Mouse (Mus musculus) hindbrain, embryonic 10.5 days (tissue): Measurements from ENCODE around the gene Rbfox2. TPM values are rescaled to one million over a fixed set of nuclear protein-coding genes. Genes with fewer than 3 reads are reported as not detected.

Source experiments
- DNase-seq: peaks from one replicate; pipeline ENCODE4 v3.0.0-alpha.2; 2017; ENCODE audit warnings: low spot score
- H3K27ac ChIP-seq: fragments of 300-500 bp; sonication (generic); 2 replicates; pipeline ENCODE4 v1.5.1; 2016; ENCODE audit warnings: mild to moderate bottlenecking, moderate library complexity
- H3K27me3 ChIP-seq: fragments of 300-500 bp; sonication (generic); 2 replicates; pipeline ENCODE4 v1.6.1; 2016; ENCODE audit warnings: mild to moderate bottlenecking; ENCODE audit not compliant: poor library complexity, insufficient read depth, severe bottlenecking
- H3K36me3 ChIP-seq: fragments of 300-500 bp; sonication (generic); 2 replicates; pipeline ENCODE4 v1.6.1; 2016; ENCODE audit warnings: mild to moderate bottlenecking, moderate library complexity
- H3K4me1 ChIP-seq: fragments of 300-500 bp; sonication (generic); replicated peaks from 2 replicates; pipeline ENCODE4 v1.6.1; 2016; ENCODE audit warnings: mild to moderate bottlenecking
- H3K4me3 ChIP-seq: fragments of 300-500 bp; sonication (generic); 2 replicates; pipeline ENCODE4 v1.5.1; 2016; ENCODE audit warnings: mild to moderate bottlenecking, moderate library complexity
- H3K9me3 ChIP-seq: fragments of 300-500 bp; sonication (generic); 2 replicates; pipeline ENCODE4 v1.6.1; 2016; ENCODE audit warnings: mild to moderate bottlenecking, moderate library complexity
- WGBS: fragments of 180-500 bp; shearing (Covaris S2); methylation state at CpG from one replicate; pipeline ENCODE4 v1.1.7; 2016; 5-methylcytosine and 5-hydroxymethylcytosine counted together
- polyA plus RNA-seq: library from polyadenylated mRNA; unstranded; fragments of >200 nt; fragmentation: Nextera tagmentation; extraction: Ambion mirVana; gene quantifications from 2 replicates; pipeline ENCODE4 v1.2.1, GENCODE M21; 2016

Gene Rbfox2
- polyA plus RNA-seq, 1 experiment from 2014 or later: 77.8 TPM

- 93% methylated on average over 1 of the region's 1 CpGs for WGBS
- Histone ChIP-seq H3K4me1 (no peaks in the 10 kb centered on the region), H3K36me3 (peaks cover 73% of the 10 kb centered on the region), H3K27me3 (no peaks in the 10 kb centered on the region), H3K27ac (no peak overlapping the region), H3K9me3 (no peaks in the 10 kb centered on the region), H3K4me3 (no peak overlapping the region)
- no peak for DNase-seq
Observed at GRCm38 (mm10) chr15:77086488-77086887, 220.3 kb downstream of the Rbfox2 start.

- no peak overlapping the region for H3K27ac ChIP-seq
- 95% methylated on average over 7 of the region's 7 CpGs for WGBS
- H3K36me3 ChIP-seq: peaks cover 75% of the 10 kb centered on the region
Observed at GRCm38 (mm10) chr15:77085818-77086217, 221.0 kb downstream of the Rbfox2 start.

GRCm38 (mm10) chr15:77081454-77081853 is 225.3 kb downstream of the Rbfox2 start:
- no peaks in the 10 kb centered on the region for H3K27me3 ChIP-seq
- no peak for DNase-seq
- no peak overlapping the region for H3K4me3 ChIP-seq
- H3K4me1 ChIP-seq: peaks cover 15% of the 10 kb centered on the region; the same call in 1 of the 2 replicates
- WGBS: 90% methylated on average over 5 of the region's 5 CpGs
- H3K27ac ChIP-seq: no peak overlapping the region
- H3K9me3 ChIP-seq: no peaks in the 10 kb centered on the region
- peaks cover 90% of the 10 kb centered on the region for H3K36me3 ChIP-seq

More at GRCm38 (mm10) chr15:77085818-77086217, 221.0 kb downstream of the Rbfox2 start:
- H3K9me3 ChIP-seq: no peaks in the 10 kb centered on the region
- DNase-seq: no peak
- H3K27me3 ChIP-seq: no peaks in the 10 kb centered on the region
- H3K4me3 ChIP-seq: no peak overlapping the region
- peaks cover 2% of the 10 kb centered on the region; the same call in 1 of the 2 replicates for H3K4me1 ChIP-seq

- Histone ChIP-seq H3K27me3 (no peaks in the 10 kb centered on the region), H3K9me3 (no peaks in the 10 kb centered on the region), H3K36me3 (peaks cover 93% of the 10 kb centered on the region), H3K4me3 (no peak overlapping the region), H3K27ac (peak overlapping the region; percentile 59; the same call in 1 of the 2 replicates), H3K4me1 (peaks cover 15% of the 10 kb centered on the region; the same call in 1 of the 2 replicates)
- 81% methylated on average over 14 of the region's 14 CpGs for WGBS
- no peak for DNase-seq
Observed at GRCm38 (mm10) chr15:77080684-77081254, 226.0 kb downstream of the Rbfox2 start.

- Histone ChIP-seq H3K4me1 (peaks cover 15% of the 10 kb centered on the region; the same call in 1 of the 2 replicates), H3K36me3 (peaks cover 89% of the 10 kb centered on the region), H3K9me3 (no peaks in the 10 kb centered on the region), H3K27ac (no peak overlapping the region), H3K4me3 (no peak overlapping the region), H3K27me3 (no peaks in the 10 kb centered on the region)
- WGBS: 74% methylated on average over 11 of the region's 11 CpGs
- DNase-seq: no peak
Observed at GRCm38 (mm10) chr15:77079890-77080361, 226.9 kb downstream of the Rbfox2 start.

GRCm38 (mm10) chr15:77079256-77079822 is 227.5 kb downstream of the Rbfox2 start:
- H3K36me3 ChIP-seq: peaks cover 83% of the 10 kb centered on the region
- H3K9me3 ChIP-seq: no peaks in the 10 kb centered on the region
- H3K4me3 ChIP-seq: no peak overlapping the region
- no peaks in the 10 kb centered on the region for H3K27me3 ChIP-seq
- 64% methylated on average over 14 of the region's 14 CpGs for WGBS
- 0 out of 2 replicates have a peak overlapping the region, but pooled peaks have one; percentile 13 for H3K27ac ChIP-seq
- H3K4me1 ChIP-seq: peaks cover 15% of the 10 kb centered on the region; the same call in 1 of the 2 replicates
- DNase-seq: no peak

GRCm38 (mm10) chr15:77078786-77079185 is 228.0 kb downstream of the Rbfox2 start:
- no peaks in the 10 kb centered on the region for H3K9me3 ChIP-seq
- H3K27ac ChIP-seq: no peak overlapping the region
- H3K36me3 ChIP-seq: peaks cover 78% of the 10 kb centered on the region
- DNase-seq: no peak
- H3K27me3 ChIP-seq: no peaks in the 10 kb centered on the region
- no peak overlapping the region for H3K4me3 ChIP-seq
- WGBS: 58% methylated on average over 3 of the region's 3 CpGs
- peaks cover 15% of the 10 kb centered on the region; the same call in 1 of the 2 replicates for H3K4me1 ChIP-seq

- Histone ChIP-seq H3K36me3 (peaks cover 72% of the 10 kb centered on the region), H3K9me3 (no peaks in the 10 kb centered on the region), H3K27ac (no peak overlapping the region), H3K27me3 (no peaks in the 10 kb centered on the region), H3K4me3 (no peak overlapping the region), H3K4me1 (peaks cover 15% of the 10 kb centered on the region; the same call in 1 of the 2 replicates)
- no peak for DNase-seq
- 87% methylated on average over 9 of the region's 9 CpGs for WGBS
Observed at GRCm38 (mm10) chr15:77077906-77078305, 228.9 kb downstream of the Rbfox2 start.

- no peak for DNase-seq
- Histone ChIP-seq H3K27me3 (no peaks in the 10 kb centered on the region), H3K9me3 (no peaks in the 10 kb centered on the region), H3K27ac (no peak overlapping the region), H3K4me1 (peaks cover 23% of the 10 kb centered on the region), H3K36me3 (peaks cover 58% of the 10 kb centered on the region), H3K4me3 (no peak overlapping the region)
- WGBS: 88% methylated on average over 3 of the region's 3 CpGs
Observed at GRCm38 (mm10) chr15:77076523-77076922, 230.3 kb downstream of the Rbfox2 start.

- no peak for DNase-seq
- H3K27me3 ChIP-seq: no peaks in the 10 kb centered on the region
- H3K27ac ChIP-seq: no peak overlapping the region
- no peaks in the 10 kb centered on the region for H3K9me3 ChIP-seq
- WGBS: 64% methylated on average over 4 of the region's 4 CpGs
- peaks cover 23% of the 10 kb centered on the region for H3K36me3 ChIP-seq
- peaks cover 11% of the 10 kb centered on the region for H3K4me1 ChIP-seq
- no peak overlapping the region for H3K4me3 ChIP-seq
Observed at GRCm38 (mm10) chr15:77072556-77073163, 234.1 kb downstream of the Rbfox2 start.

GRCm38 (mm10) chr15:77071501-77071900 is 235.3 kb downstream of the Rbfox2 start:
- H3K36me3 ChIP-seq: peaks cover 11% of the 10 kb centered on the region
- peak; percentile 34 for DNase-seq
- H3K9me3 ChIP-seq: no peaks in the 10 kb centered on the region
- H3K4me1 ChIP-seq: peaks cover 11% of the 10 kb centered on the region
- H3K27ac ChIP-seq: no peak overlapping the region
- H3K4me3 ChIP-seq: no peak overlapping the region
- 24% methylated on average over 10 of the region's 10 CpGs for WGBS
- H3K27me3 ChIP-seq: no peaks in the 10 kb centered on the region

- DNase-seq: no peak
- WGBS: 86% methylated on average over 11 of the region's 11 CpGs
- Histone ChIP-seq H3K27me3 (no peaks in the 10 kb centered on the region), H3K4me1 (peaks cover 11% of the 10 kb centered on the region), H3K27ac (no peak overlapping the region), H3K9me3 (no peaks in the 10 kb centered on the region), H3K4me3 (no peak overlapping the region), H3K36me3 (peaks cover 4% of the 10 kb centered on the region)
Observed at GRCm38 (mm10) chr15:77070745-77071268, 236.0 kb downstream of the Rbfox2 start.

GRCm38 (mm10) chr15:77069019-77069418 is 237.8 kb downstream of the Rbfox2 start:
- Histone ChIP-seq H3K9me3 (no peaks in the 10 kb centered on the region), H3K36me3 (no peaks in the 10 kb centered on the region), H3K4me1 (peaks cover 11% of the 10 kb centered on the region), H3K4me3 (no peak overlapping the region), H3K27ac (0 out of 2 replicates have a peak overlapping the region, but pooled peaks have one; percentile 53), H3K27me3 (no peaks in the 10 kb centered on the region)
- 87% methylated on average over 3 of the region's 3 CpGs for WGBS
- DNase-seq: no peak
